Mouse (Mus musculus) regulatory T cell (primary cell): ENCODE measurements around the gene Wdr46.

Experiments used
- in situ Hi-C: fragments of 300-600 bp; cut with MboI, MseI; formaldehyde crosslinking; loops from one replicate; pipeline ENCODE4 v1.15.1; 2025; ENCODE audit warnings: high pct_unique_total_duplicates

Wdr46 gene

GRCm38 (mm10) chr17:33948905-33949537 lies 8.6 kb downstream of the Wdr46 start:
- in situ Hi-C loops: no loop called here

DNA sequence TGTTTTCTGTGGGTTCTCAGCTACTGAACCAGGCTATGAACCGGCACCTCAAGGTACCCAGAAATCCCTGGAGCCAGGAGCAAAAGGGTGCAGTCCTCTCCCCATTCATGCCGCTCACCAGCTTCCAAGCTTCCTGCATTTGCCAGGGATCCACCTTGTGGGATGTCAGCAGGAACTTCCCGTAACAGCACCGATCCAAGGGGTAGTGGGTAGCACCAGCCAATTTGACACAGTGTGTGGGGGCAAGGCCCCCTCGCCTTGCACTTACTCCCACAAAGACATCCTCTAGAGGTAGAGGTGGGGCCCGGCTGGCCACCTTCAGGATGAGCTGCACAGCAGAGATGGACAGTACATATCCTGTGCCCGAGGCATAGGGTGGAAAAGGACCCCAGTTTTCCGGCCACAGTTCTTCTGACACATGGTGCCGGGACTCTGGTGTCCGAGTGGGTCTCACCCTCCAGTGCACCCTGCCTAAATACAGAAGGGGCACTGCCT lies 9.7 kb downstream of the Wdr46 start:
- in situ Hi-C loops: loop anchor here (5.0 kb wide), 1 partner anchor 47 kb away; no protein-coding TSS in a partner anchor

GRCm38 (mm10) chr17:33951021-33951946 lies 10.8 kb downstream of the Wdr46 start, which contains the start of gene B3galt4:
Gene B3galt4, minus strand, starts transcription at chr17:33951488.
- in situ Hi-C loops: loop anchor here (5.0 kb wide), 1 partner anchor 46 kb away; no protein-coding TSS in a partner anchor

GRCm38 (mm10) chr17:33952015-33952414 lies 11.6 kb downstream of the Wdr46 start:
- in situ Hi-C loops: loop anchor here (5.0 kb wide), 1 partner anchor 45 kb away; no protein-coding TSS in a partner anchor

- in situ Hi-C loops: loop anchor here (5.0 kb wide), 1 partner anchor 44 kb away; no protein-coding TSS in a partner anchor
These were observed 12.4 kb downstream of the Wdr46 start for GRCm38 (mm10) chr17:33952879-33953278.

- in situ Hi-C loops: loop anchor here (5.0 kb wide), 1 partner anchor 44 kb away; no protein-coding TSS in a partner anchor
These were observed 12.8 kb downstream of the Wdr46 start for GRCm38 (mm10) chr17:33953310-33953709.

- in situ Hi-C loops: loop anchor here (5.0 kb wide), 1 partner anchor 43 kb away; no protein-coding TSS in a partner anchor
These were observed 13.6 kb downstream of the Wdr46 start for GRCm38 (mm10) chr17:33953961-33954565.

GRCm38 (mm10) chr17:33954646-33955554 lies 14.4 kb downstream of the Wdr46 start:
- in situ Hi-C loops: loop anchor here (5.0 kb wide), 2 partner anchors 42 to 67 kb away; partner anchors contain the start of gene Ring1

- in situ Hi-C loops: loop anchor here (5.0 kb wide), 1 partner anchor 67 kb away; the partner anchor contains the start of gene Ring1
These were observed 15.2 kb downstream of the Wdr46 start, which contains the start of the genes Vps52 and Rps18 for GRCm38 (mm10) chr17:33955555-33956214. Gene Vps52, plus strand, starts transcription at chr17:33955812. Gene Rps18, minus strand, starts transcription at chr17:33956001.

DNA sequence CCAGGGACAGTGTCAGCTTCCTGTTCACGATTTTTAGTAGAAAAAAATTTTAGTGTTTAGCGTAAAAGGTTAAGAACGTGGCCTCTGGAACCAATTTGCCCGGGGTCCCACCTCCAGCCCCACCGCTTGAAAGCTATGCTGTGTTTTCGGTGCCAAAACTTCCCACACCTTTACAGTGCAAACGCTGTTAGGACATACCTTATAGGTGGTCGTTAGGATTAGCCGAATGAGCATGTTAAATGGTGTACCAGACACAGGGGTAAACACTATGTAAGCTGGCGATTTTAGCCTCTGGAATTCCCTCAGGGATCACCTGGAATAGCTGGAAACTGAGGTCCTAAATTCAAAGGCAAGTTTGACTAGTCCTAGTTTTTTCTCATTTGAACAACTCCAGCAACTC lies 15.9 kb downstream of the Wdr46 start:
- in situ Hi-C loops: loop anchor here (5.0 kb wide), 1 partner anchor 66 kb away; the partner anchor contains the start of gene Ring1

GRCm38 (mm10) chr17:33957493-33957892 lies 17.0 kb downstream of the Wdr46 start:
- in situ Hi-C loops: loop anchor here (5.0 kb wide), 1 partner anchor 65 kb away; the partner anchor contains the start of gene Ring1

DNA sequence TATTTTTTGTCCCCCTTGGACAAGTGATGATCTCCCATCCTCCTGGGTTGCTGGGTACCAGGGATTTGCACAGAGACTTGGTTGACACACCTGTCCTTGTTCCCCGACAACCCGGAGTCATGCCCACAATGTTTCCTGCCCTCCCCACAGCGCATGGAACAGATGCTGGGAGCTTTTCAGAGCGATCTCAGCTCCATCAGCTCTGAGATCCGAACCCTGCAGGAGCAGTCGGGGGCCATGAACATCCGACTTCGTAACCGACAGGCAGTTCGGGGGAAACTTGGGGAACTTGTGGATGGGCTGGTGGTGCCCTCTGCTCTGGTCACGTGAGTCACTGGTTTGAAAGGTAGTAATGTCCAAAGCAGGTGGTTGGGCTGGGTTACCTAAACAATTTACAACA lies 18.0 kb downstream of the Wdr46 start:
- in situ Hi-C loops: loop anchor here (5.0 kb wide), 1 partner anchor 64 kb away; the partner anchor contains the start of gene Ring1

DNA sequence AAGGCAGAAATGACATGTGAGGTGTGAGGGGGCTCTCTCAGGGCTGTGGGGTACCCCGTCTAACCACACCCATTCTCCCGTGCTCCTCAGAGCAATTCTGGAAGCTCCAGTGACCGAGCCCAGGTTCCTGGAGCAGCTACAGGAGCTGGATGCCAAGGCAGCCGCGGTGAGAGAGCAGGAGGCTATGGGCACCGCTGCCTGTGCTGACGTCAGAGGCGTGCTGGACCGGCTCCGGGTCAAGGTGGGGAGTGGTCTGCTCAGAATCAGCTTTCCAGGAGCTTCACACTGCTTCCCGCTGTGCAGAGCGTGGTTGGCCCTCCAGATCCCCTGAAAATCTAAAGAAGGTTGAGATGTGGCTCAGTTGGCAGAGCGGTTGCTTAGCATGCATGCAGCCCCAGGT lies 18.7 kb downstream of the Wdr46 start:
- in situ Hi-C loops: loop anchor here (5.0 kb wide), 1 partner anchor 63 kb away; the partner anchor contains the start of gene Ring1

DNA sequence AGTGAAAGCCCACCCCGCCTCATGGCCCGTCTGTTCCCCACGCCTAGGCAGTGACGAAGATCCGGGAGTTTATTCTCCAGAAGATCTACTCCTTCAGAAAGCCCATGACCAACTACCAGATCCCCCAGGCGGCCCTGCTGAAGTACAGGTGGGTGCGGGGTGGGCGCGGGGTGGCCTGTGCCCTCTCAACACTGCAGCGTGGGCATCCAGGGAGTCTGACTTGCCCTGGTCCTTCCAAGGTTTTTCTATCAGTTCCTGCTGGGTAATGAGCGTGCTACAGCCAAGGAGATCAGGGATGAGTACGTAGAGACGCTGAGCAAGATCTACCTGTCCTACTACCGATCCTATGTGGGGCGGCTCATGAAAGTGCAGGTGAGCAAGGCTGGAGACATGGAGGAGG lies 19.5 kb downstream of the Wdr46 start:
- in situ Hi-C loops: loop anchor here (5.0 kb wide), 1 partner anchor 62 kb away; the partner anchor contains the start of gene Ring1

GRCm38 (mm10) chr17:33962876-33963275 lies 22.4 kb downstream of the Wdr46 start:
- in situ Hi-C loops: no loop called here

- in situ Hi-C loops: no loop called here
These were observed 24.8 kb downstream of the Wdr46 start for GRCm38 (mm10) chr17:33965082-33965845.

- in situ Hi-C loops: no loop called here
These were observed 25.5 kb downstream of the Wdr46 start for GRCm38 (mm10) chr17:33965846-33966550.

DNA sequence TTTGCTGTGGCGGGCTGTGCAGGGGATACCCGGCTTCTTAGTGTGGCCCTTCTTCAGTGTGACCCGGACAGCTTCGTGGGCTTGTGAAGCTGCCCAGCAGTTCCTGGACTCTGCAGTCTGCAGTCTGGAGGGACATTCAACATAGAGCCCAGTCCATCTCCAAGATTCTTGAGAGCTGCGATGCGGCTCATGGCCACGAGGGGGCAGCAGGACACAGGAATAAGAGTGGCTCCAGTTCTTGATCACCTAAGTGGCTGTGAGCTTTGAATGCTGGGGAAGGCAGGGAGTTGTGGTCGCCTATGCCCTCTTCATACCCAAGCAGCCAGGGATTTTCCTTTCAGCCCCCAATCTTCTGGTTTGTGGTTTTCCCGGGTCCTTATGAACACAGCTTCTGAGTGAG lies 28.0 kb downstream of the Wdr46 start:
- in situ Hi-C loops: no loop called here
